Comparison of ENCODE assay signal across 15 mouse cellular contexts in genomic region chr10:70950105-70950424, GRCm38 (mm10).
A peak's percentile ranks its signal among the peaks of the same experiment; 100 is the strongest.
DNase-seq lines count a peak whose midpoint lies in the region; ATAC-seq lines count a peak whose summit lies in the region.
"Had no signal": no experiment of that assay in that cellular context is flagged by ENCODE, and none has a peak within 500 bp of the region (broad histone marks: within the 10 kb centered on the region; RNA-seq: fewer than 3 reads in every experiment).

No protein-coding gene starts in this region.

- intact Hi-C loops in gastrocnemius, postnatal 14 days (cut with DNase I; ENCODE audit: low total_unique reads) = no loop called here

- WGBS in heart, embryonic 13.5 days = 41% methylated on average over 3 of the region's 3 CpGs
- WGBS in heart, embryonic 10.5 days = 52% methylated on average over 3 of the region's 3 CpGs
- WGBS in forebrain, embryonic 14.5 days = 46% methylated on average over 3 of the region's 3 CpGs
- 14% methylated on average over 3 of the region's 3 CpGs for WGBS in hindbrain, embryonic 16.5 days

- no peak for ATAC-seq in heart, embryonic 13.5 days (ENCODE audit: extremely low read depth, insufficient number of reproducible peaks, low FRiP score, low TSS enrichment)
- ATAC-seq in forebrain, embryonic 14.5 days = no peak
- ATAC-seq in hindbrain, embryonic 16.5 days = peak; percentile 25; the same call in 1 of the 2 replicates

- no peaks in the 10 kb centered on the region for H3K27me3 ChIP-seq in heart, embryonic 13.5 days (replicated peaks)
- H3K27me3 ChIP-seq in heart, embryonic 10.5 days (ENCODE audit: insufficient read depth, poor library complexity, severe bottlenecking) = no peaks in the 10 kb centered on the region
- no peaks in the 10 kb centered on the region for H3K27me3 ChIP-seq in forebrain, embryonic 14.5 days (replicated peaks; ENCODE audit: control insufficient read depth, insufficient read depth, low read length)
- no peaks in the 10 kb centered on the region for H3K27me3 ChIP-seq in hindbrain, embryonic 16.5 days (replicated peaks; ENCODE audit: control insufficient read depth, insufficient read depth, low read length)
- H3K27me3 ChIP-seq: embryonic facial prominence, embryonic 13.5 days; lung, embryonic 15.5 days; megakaryocyte, embryonic 14.5 days had no signal

- H3K36me3 ChIP-seq in heart, embryonic 13.5 days = peaks cover 53% of the 10 kb centered on the region
- H3K36me3 ChIP-seq in heart, embryonic 10.5 days = peaks cover 11% of the 10 kb centered on the region; the same call in 1 of the 2 replicates
- no peaks in the 10 kb centered on the region for H3K36me3 ChIP-seq in forebrain, embryonic 14.5 days (ENCODE audit: control insufficient read depth, insufficient read depth, low read length)
- no peaks in the 10 kb centered on the region for H3K36me3 ChIP-seq in hindbrain, embryonic 16.5 days (ENCODE audit: control insufficient read depth, insufficient read depth, low read length)

- H3K4me2 ChIP-seq in heart, embryonic 13.5 days = peak overlapping the region; percentile 46; the same call in 1 of the 2 replicates
- peak overlapping the region; percentile 46 for H3K4me2 ChIP-seq in forebrain, embryonic 14.5 days (ENCODE audit: low read length)
- H3K4me2 ChIP-seq in hindbrain, embryonic 16.5 days (ENCODE audit: low read length) = peak overlapping the region; percentile 49
- H3K4me2 ChIP-seq: lung, embryonic 15.5 days had no signal

- no peak for DNase-seq in heart, embryonic 10.5 days (ENCODE audit: low spot score)
- DNase-seq in forebrain, embryonic 14.5 days (ENCODE audit: low spot score) = no peak
- DNase-seq in neural tube, embryonic 10.5 days (ENCODE audit: extremely low spot score, low spot score) = peak; percentile 22
- DNase-seq in gastrocnemius, postnatal 14 days = no peak
- no peak for DNase-seq in liver
- no peak for DNase-seq in Muller cell, postnatal 12 days (ENCODE audit: inconsistent ontology term)
- DNase-seq: adrenal gland, postnatal 14 days; gastrocnemius, postnatal 25 days; kidney, postnatal 25 days; thymus, adult 18-20 months had no signal

- H3K27ac ChIP-seq in heart, embryonic 13.5 days (replicated peaks) = no peak overlapping the region
- no peak overlapping the region for H3K27ac ChIP-seq in heart, embryonic 10.5 days
- H3K27ac ChIP-seq in forebrain, embryonic 14.5 days (ENCODE audit: low read depth, low read length) = peak overlapping the region; percentile 23; the same call in 1 of the 2 replicates
- H3K27ac ChIP-seq in hindbrain, embryonic 16.5 days (ENCODE audit: low read depth, low read length) = peak overlapping the region; percentile 76; the same call in 1 of the 2 replicates
- H3K27ac ChIP-seq: embryonic facial prominence, embryonic 13.5 days; lung, embryonic 15.5 days had no signal

- H3K9me3 ChIP-seq in heart, embryonic 13.5 days = no peaks in the 10 kb centered on the region
- H3K9me3 ChIP-seq in heart, embryonic 10.5 days = no peaks in the 10 kb centered on the region
- H3K9me3 ChIP-seq in forebrain, embryonic 14.5 days (replicated peaks; ENCODE audit: control insufficient read depth, low read length) = no peaks in the 10 kb centered on the region
- no peaks in the 10 kb centered on the region for H3K9me3 ChIP-seq in hindbrain, embryonic 16.5 days (ENCODE audit: control insufficient read depth, low read length)
- H3K9me3 ChIP-seq: embryonic facial prominence, embryonic 13.5 days; lung, embryonic 15.5 days had no signal

- peaks cover 12% of the 10 kb centered on the region for H3K4me1 ChIP-seq in heart, embryonic 13.5 days
- peaks cover 9% of the 10 kb centered on the region for H3K4me1 ChIP-seq in heart, embryonic 10.5 days
- H3K4me1 ChIP-seq in forebrain, embryonic 14.5 days (ENCODE audit: control insufficient read depth, insufficient read depth, low read length) = peaks cover 12% of the 10 kb centered on the region; the same call in 1 of the 2 replicates
- peaks cover 24% of the 10 kb centered on the region for H3K4me1 ChIP-seq in hindbrain, embryonic 16.5 days (ENCODE audit: control insufficient read depth, insufficient read depth, low read depth, low read length)
- H3K4me1 ChIP-seq: megakaryocyte, embryonic 14.5 days had no signal

- H3K9ac ChIP-seq in heart, embryonic 13.5 days = no peak overlapping the region
- H3K9ac ChIP-seq in forebrain, embryonic 14.5 days (ENCODE audit: low read length) = no peak overlapping the region
- H3K9ac ChIP-seq in hindbrain, embryonic 16.5 days (ENCODE audit: low read depth, low read length) = no peak overlapping the region
- H3K9ac ChIP-seq: lung, embryonic 15.5 days had no signal

- no peak overlapping the region for H3K4me3 ChIP-seq in heart, embryonic 13.5 days
- H3K4me3 ChIP-seq in heart, embryonic 10.5 days = no peak overlapping the region
- H3K4me3 ChIP-seq in forebrain, embryonic 14.5 days (ENCODE audit: low read depth, low read length) = no peak overlapping the region; the same call in 1 of the 2 replicates
- no peak overlapping the region for H3K4me3 ChIP-seq in hindbrain, embryonic 16.5 days (ENCODE audit: low read length)
- H3K4me3 ChIP-seq: embryonic facial prominence, embryonic 13.5 days; lung, embryonic 15.5 days; megakaryocyte, embryonic 14.5 days had no signal

Comparison
In these comparisons a context has a peak if more than half of its experiments do, and no peak if none do; other contexts are left out.
1. H3K27ac ChIP-seq: peak in forebrain, embryonic 14.5 days (single experiment) and hindbrain, embryonic 16.5 days (single experiment); none in heart, embryonic 13.5 days (single experiment) and heart, embryonic 10.5 days (single experiment).
2. Peak in every context shown above with its lines, with median percentiles within 50 percentile points of each other: H3K4me2 ChIP-seq.